Mouse (Mus musculus) T-helper 2 cell (primary cell): ENCODE measurements around the gene Litaf.

ENCODE experiments used
- in situ Hi-C: fragments of 300-600 bp; cut with MboI, MseI; formaldehyde crosslinking; loops from one replicate; pipeline ENCODE4 v1.15.1; 2025; ENCODE audit warnings: high pct_unique_total_duplicates

Litaf gene

DNA sequence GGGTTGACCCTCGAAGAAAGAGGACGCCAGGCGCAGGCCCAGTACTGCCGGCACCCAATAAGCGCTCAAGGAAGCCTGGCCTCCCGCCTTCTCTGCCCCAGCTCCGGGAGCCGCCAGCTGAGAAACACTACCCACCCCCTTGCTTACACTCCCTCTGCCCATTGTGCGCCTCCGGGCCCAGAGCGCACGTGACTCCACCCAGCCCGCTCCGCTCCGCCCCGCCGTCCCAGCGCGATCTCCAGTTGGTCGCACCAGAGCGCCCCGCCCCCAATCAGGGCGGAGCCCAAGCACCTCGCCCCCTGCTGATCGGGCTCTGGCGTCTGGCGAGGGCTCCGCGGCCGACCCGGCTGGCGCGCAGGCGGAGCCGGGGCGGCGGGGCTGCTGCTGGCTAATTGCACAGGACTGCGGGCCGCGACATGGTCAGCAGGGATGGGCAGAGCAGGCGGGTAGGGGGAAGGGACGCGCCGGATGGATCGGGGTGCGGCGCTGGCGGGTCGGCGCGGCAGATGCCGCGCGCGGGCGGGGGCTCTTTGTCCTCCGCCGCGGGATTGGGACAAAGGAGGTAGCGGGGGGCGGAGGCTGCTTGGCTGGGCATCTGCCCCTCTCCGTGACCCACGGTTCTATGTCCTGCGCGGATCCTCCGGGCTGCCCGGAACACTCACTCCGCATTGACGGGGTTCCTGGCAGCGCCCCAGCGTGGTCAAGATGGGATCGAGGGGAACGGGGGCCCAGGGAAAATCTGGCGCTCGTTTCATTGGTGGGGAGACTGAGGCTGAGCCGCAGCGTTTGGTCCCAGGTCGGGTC is at the start of gene Litaf:
Litaf (minus strand) TSS at position 129 of the 804 bp plus-strand sequence.
- in situ Hi-C loops = loop anchor here (5.0 to 10.0 kb wide), 2 partner anchors 59 to 649 kb away; no protein-coding TSS in a partner anchor

- in situ Hi-C loops = no loop called here
Observed at GRCm38 (mm10) chr16:11109198-11109740, 43.3 kb upstream of the Litaf start.

DNA sequence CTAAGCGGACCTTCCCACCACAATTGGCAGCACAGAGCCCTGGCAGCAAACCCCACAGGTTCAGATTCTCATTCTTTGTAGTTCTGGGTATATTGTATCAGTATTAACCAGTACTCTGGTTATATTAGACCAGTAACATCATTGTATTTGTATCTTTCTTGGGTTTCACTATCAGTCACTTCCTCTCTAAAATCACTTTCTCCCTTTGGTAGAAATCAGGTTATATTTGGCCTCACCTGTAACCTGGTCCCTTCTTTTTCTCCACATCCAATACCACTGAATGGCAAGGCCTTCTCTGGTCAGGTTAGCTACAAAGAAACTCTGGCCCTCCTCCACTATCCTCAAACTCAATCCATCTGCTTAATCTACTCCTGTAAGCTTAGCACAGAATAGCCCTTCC is 38.9 kb upstream of the Litaf start:
- in situ Hi-C loops = no loop called here

DNA sequence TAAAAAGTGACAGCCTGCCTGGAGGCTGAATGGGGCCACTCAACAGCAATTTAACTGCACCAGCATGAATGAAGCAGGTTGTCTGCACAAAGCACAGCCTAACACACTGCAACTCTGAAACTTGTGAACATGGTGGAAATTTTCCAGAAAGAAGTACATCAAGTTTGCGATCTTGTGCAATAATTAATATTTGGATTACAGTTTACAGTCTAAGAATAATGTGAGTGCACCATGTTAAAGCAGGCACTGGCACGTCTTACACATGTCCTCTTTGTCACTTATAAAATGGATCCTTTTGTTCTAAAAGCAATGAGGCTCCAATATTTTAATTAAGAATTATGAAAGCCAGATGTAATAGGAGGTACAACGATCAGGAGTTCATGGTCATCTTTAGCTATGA is 31.3 kb upstream of the Litaf start:
- in situ Hi-C loops = no loop called here

DNA sequence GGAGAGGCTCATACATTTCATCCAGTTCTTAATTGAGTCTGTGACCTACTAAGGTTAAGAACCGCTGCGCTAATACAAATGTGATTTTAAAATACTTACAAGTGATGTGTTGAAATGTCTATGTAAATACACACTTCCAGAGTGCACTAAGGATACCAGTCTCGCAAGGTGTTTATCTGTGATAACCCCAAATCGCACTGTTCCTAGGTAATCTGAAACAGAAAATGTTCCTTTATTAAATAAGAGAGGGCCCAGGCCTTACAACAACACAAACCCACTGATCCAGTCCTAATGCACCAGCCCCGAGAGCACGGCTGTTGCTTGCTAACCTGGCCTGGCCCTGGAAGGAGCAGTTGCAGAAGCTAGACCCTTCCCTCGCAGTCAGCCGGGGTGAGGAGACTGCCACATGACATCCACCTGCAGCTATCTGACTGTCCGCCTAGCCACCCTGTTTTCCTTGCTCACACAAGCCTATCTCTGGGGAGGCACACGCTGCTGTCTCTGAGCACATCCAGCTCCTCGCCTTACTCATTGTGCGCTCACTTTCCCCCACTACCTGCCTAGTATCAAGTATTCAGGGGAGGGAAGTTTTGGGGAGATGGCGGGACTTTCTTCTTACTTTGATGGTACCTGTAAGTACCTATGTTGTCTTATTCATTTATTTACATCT is 27.9 kb upstream of the Litaf start:
- in situ Hi-C loops = no loop called here

- in situ Hi-C loops = no loop called here
Observed at GRCm38 (mm10) chr16:11092523-11092922, 26.6 kb upstream of the Litaf start.

- in situ Hi-C loops = no loop called here
Observed at GRCm38 (mm10) chr16:11092061-11092460, 26.1 kb upstream of the Litaf start.

DNA sequence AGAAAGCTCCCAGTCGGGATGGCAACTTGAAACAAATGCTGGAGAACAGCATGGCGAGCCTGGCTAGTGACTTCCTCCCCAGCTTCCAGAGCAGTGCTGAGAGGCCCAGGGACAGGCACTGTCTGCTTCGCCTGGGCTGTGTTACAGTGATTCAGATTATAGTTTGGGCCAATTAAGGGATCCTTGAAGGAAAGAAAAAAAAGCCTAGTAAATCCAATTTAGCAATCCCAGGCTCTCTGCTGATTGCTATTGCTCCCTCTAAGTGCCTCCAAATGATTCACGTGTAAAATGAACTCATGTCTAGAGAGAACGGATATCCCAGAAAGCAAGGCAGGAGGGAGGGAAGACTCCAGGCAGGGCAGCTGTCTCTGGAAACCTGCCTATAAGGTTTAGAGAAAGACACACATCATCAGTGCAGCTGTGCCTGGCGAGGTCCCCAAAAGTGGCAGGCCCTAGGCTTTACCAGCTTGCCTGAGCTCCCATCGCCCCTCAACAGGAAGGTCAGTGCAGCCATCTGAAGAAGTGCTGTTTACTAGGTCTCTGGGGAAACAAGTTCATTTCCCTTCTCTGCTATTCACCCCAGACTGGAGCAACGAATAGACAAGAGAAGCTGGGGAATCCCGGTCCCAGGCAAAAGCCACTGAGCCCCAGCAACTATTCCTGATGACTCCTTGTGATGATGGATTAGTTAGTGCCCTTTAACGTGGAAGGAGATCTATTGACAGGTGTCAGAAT is 25.0 kb upstream of the Litaf start:
- in situ Hi-C loops = no loop called here

GRCm38 (mm10) chr16:11086856-11087588 is 21.1 kb upstream of the Litaf start:
- in situ Hi-C loops = no loop called here

GRCm38 (mm10) chr16:11086299-11086698 is 20.3 kb upstream of the Litaf start:
- in situ Hi-C loops = no loop called here

- in situ Hi-C loops = no loop called here
Observed at GRCm38 (mm10) chr16:11084181-11084580, 18.2 kb upstream of the Litaf start.

DNA sequence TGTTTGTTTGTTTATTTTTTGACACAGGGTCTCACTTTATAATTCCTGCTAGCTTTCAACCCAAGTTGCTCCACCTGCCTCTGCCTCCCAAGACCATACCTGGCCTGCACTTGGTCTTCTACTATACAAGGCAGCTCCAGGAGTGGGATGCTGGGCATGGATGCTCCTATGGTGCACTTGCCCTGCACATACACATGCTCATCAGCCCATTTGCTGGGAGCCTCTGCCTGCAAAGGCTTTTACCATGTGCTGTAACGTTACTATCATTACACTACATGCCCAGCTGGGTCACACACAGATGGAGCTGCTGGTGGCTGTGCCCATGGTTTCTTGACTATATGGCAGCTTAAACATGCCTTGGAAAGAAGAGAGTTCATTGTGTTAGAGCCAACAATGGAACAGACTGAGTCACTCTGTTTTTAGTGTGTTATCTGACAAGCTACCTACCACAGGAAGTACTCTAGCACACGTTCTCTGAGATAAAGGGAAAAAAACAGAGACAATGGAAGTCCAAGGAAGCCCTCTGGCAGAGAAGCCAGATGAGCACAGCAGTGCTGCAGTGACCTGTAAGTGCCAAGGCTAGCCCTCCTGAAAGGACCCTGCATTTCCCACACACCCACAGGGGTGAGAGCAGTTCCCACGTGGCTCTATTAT is 12.4 kb upstream of the Litaf start:
- in situ Hi-C loops = no loop called here

- in situ Hi-C loops = no loop called here
Observed at GRCm38 (mm10) chr16:11077601-11078201, 11.7 kb upstream of the Litaf start.

GRCm38 (mm10) chr16:11073060-11073459 is 7.1 kb upstream of the Litaf start:
- in situ Hi-C loops = no loop called here

GRCm38 (mm10) chr16:11072454-11072853 is 6.5 kb upstream of the Litaf start:
- in situ Hi-C loops = no loop called here

- in situ Hi-C loops = no loop called here
Observed at GRCm38 (mm10) chr16:11071887-11072286, 5.9 kb upstream of the Litaf start.

GRCm38 (mm10) chr16:11071176-11071575 is 5.2 kb upstream of the Litaf start:
- in situ Hi-C loops = no loop called here

GRCm38 (mm10) chr16:11069710-11070420 is 3.9 kb upstream of the Litaf start:
- in situ Hi-C loops = loop anchor here (5.0 to 10.0 kb wide), 2 partner anchors 55 to 653 kb away; no protein-coding TSS in a partner anchor

GRCm38 (mm10) chr16:11069271-11069670 is 3.3 kb upstream of the Litaf start:
- in situ Hi-C loops = loop anchor here (5.0 to 10.0 kb wide), 2 partner anchors 56 to 652 kb away; no protein-coding TSS in a partner anchor
